Mouse (Mus musculus) retina, embryonic 14.5 days (tissue): Measurements from ENCODE around the gene Ifitm5.

Experiments
- DNase-seq: peaks from one replicate; pipeline ENCODE4 v3.0.0-alpha.2; 2015; ENCODE audit warnings: low spot score

Gene Ifitm5

GRCm38 (mm10) chr7:140939669-140940171, 10.4 kb downstream of the Ifitm5 start:
- peak; percentile 42 for DNase-seq

- DNase-seq: no peak
Observed at GRCm38 (mm10) chr7:140938896-140939295, 11.2 kb downstream of the Ifitm5 start.

GRCm38 (mm10) chr7:140938436-140938835, 11.7 kb downstream of the Ifitm5 start:
- no peak for DNase-seq

GRCm38 (mm10) chr7:140927181-140927580, 22.9 kb downstream of the Ifitm5 start:
- DNase-seq: no peak

GRCm38 (mm10) chr7:140923070-140923775, 26.9 kb downstream of the Ifitm5 start:
- DNase-seq: no peak

GRCm38 (mm10) chr7:140922398-140923069, 27.6 kb downstream of the Ifitm5 start:
- DNase-seq: peak; percentile 40

- no peak for DNase-seq
Observed at GRCm38 (mm10) chr7:140921225-140921975, 28.7 kb downstream of the Ifitm5 start.

GRCm38 (mm10) chr7:140920418-140921029, 29.6 kb downstream of the Ifitm5 start, which contains the start of gene Nlrp6:
Nlrp6 (plus strand) TSS chr7:140920902.
- DNase-seq: no peak

- DNase-seq: no peak
Observed at GRCm38 (mm10) chr7:140919911-140920310, 30.2 kb downstream of the Ifitm5 start.

- DNase-seq: no peak
Observed at GRCm38 (mm10) chr7:140914031-140914690, 35.9 kb downstream of the Ifitm5 start.

GRCm38 (mm10) chr7:140912846-140913482, 37.1 kb downstream of the Ifitm5 start:
- no peak for DNase-seq

- no peak for DNase-seq
Observed at GRCm38 (mm10) chr7:140912293-140912692, 37.8 kb downstream of the Ifitm5 start.

GRCm38 (mm10) chr7:140908634-140909107, 41.4 kb downstream of the Ifitm5 start:
- peak; percentile 88 for DNase-seq

- DNase-seq: no peak
Observed at GRCm38 (mm10) chr7:140908181-140908580, 41.9 kb downstream of the Ifitm5 start.

GRCm38 (mm10) chr7:140907697-140908096, 42.4 kb downstream of the Ifitm5 start:
- no peak for DNase-seq

- DNase-seq: no peak
Observed at GRCm38 (mm10) chr7:140907131-140907530, 43.0 kb downstream of the Ifitm5 start.

- DNase-seq: no peak
Observed at GRCm38 (mm10) chr7:140905642-140906081, 44.4 kb downstream of the Ifitm5 start.

- peak; percentile 86 for DNase-seq
Observed at GRCm38 (mm10) chr7:140903212-140903611, 46.9 kb downstream of the Ifitm5 start.

- DNase-seq: no peak
Observed at GRCm38 (mm10) chr7:140902036-140902875, 47.8 kb downstream of the Ifitm5 start.

- no peak for DNase-seq
Observed at GRCm38 (mm10) chr7:140900220-140900619, 49.9 kb downstream of the Ifitm5 start, which contains the start of gene Cox8b. Cox8b (minus strand) TSS chr7:140900446.
